Mouse (Mus musculus): ENCODE measurements around the gene Cep95. TPM values are rescaled to one million over a fixed set of nuclear protein-coding genes. Genes with fewer than 3 reads are reported as not detected.
A peak's percentile ranks its signal among the peaks of the same experiment; 100 is the strongest.

Gene Cep95
- polyA plus RNA-seq, 1 experiment from 2014 or later = 21.8 TPM

- no peaks in the 10 kb centered on the region for H3K27me3 ChIP-seq (ENCODE audit: control insufficient read depth, insufficient read depth, low read depth, low read length)
- ATAC-seq (ENCODE audit: low read depth) = no peak
- WGBS = 71% methylated on average over 17 of the region's 17 CpGs
- no peak within 1 kb of the TSS for H3K9ac ChIP-seq (ENCODE audit: low read length)
- H3K4me1 ChIP-seq (replicated peaks; ENCODE audit: control insufficient read depth, insufficient read depth, low read length) = no peaks in the 10 kb centered on the region
- no peaks in the 10 kb centered on the region for H3K9me3 ChIP-seq (ENCODE audit: control insufficient read depth, low read length)
- no peak within 1 kb of the TSS for H3K4me2 ChIP-seq (ENCODE audit: low read depth, low read length)
- H3K36me3 ChIP-seq (ENCODE audit: control insufficient read depth, insufficient read depth, low read length) = no peaks in the 10 kb centered on the region
- no peak within 1 kb of the TSS for H3K4me3 ChIP-seq (ENCODE audit: low read length)
- H3K27ac ChIP-seq (ENCODE audit: low read length) = no peak within 1 kb of the TSS
Observed at GRCm38 (mm10) chr11:106751039-106752018, 37.7 kb upstream of the Cep95 start, which contains the start of gene Milr1. Gene Milr1 (plus strand): TSS chr11:106751226.

DNA sequence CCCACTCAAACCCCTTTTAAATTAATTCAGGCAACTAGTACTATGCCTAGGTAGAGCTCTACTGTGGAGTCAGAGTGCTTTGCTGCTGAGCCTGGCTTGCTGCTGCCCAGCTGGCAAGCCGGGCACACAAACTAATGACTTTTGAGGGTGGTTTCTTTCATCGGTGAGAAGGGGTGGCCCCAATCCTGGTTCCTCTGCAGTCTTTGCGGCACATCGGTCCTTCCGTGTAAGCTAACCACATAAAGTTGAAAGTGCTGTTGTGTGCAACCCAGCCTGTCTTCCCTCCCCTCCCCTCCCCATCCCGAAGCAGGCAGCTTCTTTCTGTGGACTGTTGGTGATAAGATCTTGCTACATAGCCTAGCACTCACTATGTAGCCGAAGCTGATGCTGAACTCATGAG lies 36.9 kb upstream of the Cep95 start:
- ATAC-seq (ENCODE audit: low read depth) = no peak
- Histone ChIP-seq H3K9me3 (ENCODE audit: control insufficient read depth, low read length) (no peaks in the 10 kb centered on the region), H3K27me3 (ENCODE audit: control insufficient read depth, insufficient read depth, low read depth, low read length) (no peaks in the 10 kb centered on the region), H3K4me1 (replicated peaks; ENCODE audit: control insufficient read depth, insufficient read depth, low read length) (no peaks in the 10 kb centered on the region), H3K4me2 (ENCODE audit: low read depth, low read length) (no peak overlapping the region), H3K27ac (ENCODE audit: low read length) (no peak overlapping the region), H3K4me3 (ENCODE audit: low read length) (no peak overlapping the region), H3K36me3 (ENCODE audit: control insufficient read depth, insufficient read depth, low read length) (no peaks in the 10 kb centered on the region), H3K9ac (ENCODE audit: low read length) (no peak overlapping the region)
- 64% methylated on average over 7 of the region's 7 CpGs for whole genome bisulfite sequencing

DNA sequence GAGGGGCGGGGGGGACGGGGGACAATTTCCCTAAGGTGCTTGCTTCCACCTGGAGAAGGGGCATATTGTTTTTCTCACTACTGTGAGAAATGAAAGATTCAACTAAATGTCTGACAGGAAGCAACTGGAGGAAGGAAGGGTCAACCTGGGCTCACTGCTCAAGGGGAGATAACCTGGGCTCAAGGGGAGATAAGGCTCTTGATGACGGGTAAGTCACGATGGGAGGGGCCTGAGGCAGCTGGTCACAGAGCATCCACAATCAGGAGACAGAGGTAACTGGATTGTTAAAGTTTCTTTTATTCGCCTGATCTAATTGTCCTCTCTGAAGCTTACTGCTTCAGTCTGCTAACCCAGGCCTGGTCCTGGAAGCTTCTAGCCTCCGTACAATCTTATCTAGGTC lies 35.7 kb upstream of the Cep95 start:
- Histone ChIP-seq H3K4me3 (ENCODE audit: low read length) (no peak overlapping the region), H3K9ac (ENCODE audit: low read length) (no peak overlapping the region), H3K4me1 (replicated peaks; ENCODE audit: control insufficient read depth, insufficient read depth, low read length) (no peaks in the 10 kb centered on the region), H3K9me3 (ENCODE audit: control insufficient read depth, low read length) (no peaks in the 10 kb centered on the region), H3K36me3 (ENCODE audit: control insufficient read depth, insufficient read depth, low read length) (no peaks in the 10 kb centered on the region), H3K27ac (ENCODE audit: low read length) (no peak overlapping the region), H3K27me3 (ENCODE audit: control insufficient read depth, insufficient read depth, low read depth, low read length) (no peaks in the 10 kb centered on the region), H3K4me2 (ENCODE audit: low read depth, low read length) (no peak overlapping the region)
- ATAC-seq (ENCODE audit: low read depth) = no peak
- WGBS = 62% methylated on average over 6 of the region's 6 CpGs

DNA sequence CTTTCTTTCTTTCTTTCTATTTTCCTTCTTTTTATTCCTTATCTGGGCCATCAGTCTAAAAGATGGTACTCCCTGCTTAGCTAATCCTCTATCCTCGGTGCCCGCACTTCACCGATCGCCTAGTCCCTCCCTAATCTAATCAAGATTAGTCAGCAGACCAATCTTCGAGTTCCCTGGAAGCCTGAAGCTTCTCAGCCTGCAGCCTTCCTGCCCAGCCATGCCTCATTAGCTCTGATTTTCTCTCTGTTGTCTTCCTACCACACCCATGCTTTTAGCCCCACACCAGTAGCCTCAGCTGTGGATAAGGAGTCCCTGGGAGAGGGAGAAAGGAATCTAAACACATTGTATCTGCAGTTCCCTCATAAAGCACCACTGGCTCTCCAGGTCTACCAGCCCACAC lies 33.5 kb upstream of the Cep95 start:
- Histone ChIP-seq H3K4me2 (ENCODE audit: low read depth, low read length) (no peak overlapping the region), H3K27ac (ENCODE audit: low read length) (no peak overlapping the region), H3K4me1 (replicated peaks; ENCODE audit: control insufficient read depth, insufficient read depth, low read length) (no peaks in the 10 kb centered on the region), H3K36me3 (ENCODE audit: control insufficient read depth, insufficient read depth, low read length) (no peaks in the 10 kb centered on the region), H3K4me3 (ENCODE audit: low read length) (no peak overlapping the region), H3K27me3 (ENCODE audit: control insufficient read depth, insufficient read depth, low read depth, low read length) (no peaks in the 10 kb centered on the region), H3K9me3 (ENCODE audit: control insufficient read depth, low read length) (no peaks in the 10 kb centered on the region), H3K9ac (ENCODE audit: low read length) (no peak overlapping the region)
- 47% methylated on average over 5 of the region's 5 CpGs for WGBS
- no peak for ATAC-seq (ENCODE audit: low read depth)

DNA sequence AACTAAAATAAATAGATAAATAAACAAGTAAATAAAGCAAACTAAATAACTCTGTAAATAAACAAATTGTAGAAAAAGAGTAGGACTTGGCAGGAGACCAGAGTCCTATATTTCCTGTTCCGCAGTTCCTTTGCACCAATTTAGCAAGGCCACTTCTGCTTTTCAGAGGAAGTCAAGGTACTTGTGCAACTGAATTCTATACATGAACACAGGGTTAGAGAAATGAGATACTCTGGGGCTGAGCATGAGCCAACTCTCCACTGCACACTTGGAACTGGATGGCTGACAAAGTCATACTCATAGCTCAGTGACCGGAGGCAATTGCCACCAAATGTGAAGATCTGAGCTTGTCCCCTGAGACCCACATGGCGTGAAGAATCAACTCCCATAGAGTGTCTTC lies 30.0 kb upstream of the Cep95 start:
- WGBS = 92% methylated on average over 3 of the region's 3 CpGs
- no peak overlapping the region for H3K4me3 ChIP-seq (ENCODE audit: low read length)
- no peak overlapping the region for H3K27ac ChIP-seq (ENCODE audit: low read length)
- H3K9me3 ChIP-seq (ENCODE audit: control insufficient read depth, low read length) = no peaks in the 10 kb centered on the region
- H3K4me2 ChIP-seq (ENCODE audit: low read depth, low read length) = no peak overlapping the region
- H3K36me3 ChIP-seq (ENCODE audit: control insufficient read depth, insufficient read depth, low read length) = no peaks in the 10 kb centered on the region
- H3K27me3 ChIP-seq (ENCODE audit: control insufficient read depth, insufficient read depth, low read depth, low read length) = no peaks in the 10 kb centered on the region
- no peak for ATAC-seq (ENCODE audit: low read depth)
- H3K4me1 ChIP-seq (replicated peaks; ENCODE audit: control insufficient read depth, insufficient read depth, low read length) = peaks cover 8% of the 10 kb centered on the region
- no peak overlapping the region for H3K9ac ChIP-seq (ENCODE audit: low read length)

DNA sequence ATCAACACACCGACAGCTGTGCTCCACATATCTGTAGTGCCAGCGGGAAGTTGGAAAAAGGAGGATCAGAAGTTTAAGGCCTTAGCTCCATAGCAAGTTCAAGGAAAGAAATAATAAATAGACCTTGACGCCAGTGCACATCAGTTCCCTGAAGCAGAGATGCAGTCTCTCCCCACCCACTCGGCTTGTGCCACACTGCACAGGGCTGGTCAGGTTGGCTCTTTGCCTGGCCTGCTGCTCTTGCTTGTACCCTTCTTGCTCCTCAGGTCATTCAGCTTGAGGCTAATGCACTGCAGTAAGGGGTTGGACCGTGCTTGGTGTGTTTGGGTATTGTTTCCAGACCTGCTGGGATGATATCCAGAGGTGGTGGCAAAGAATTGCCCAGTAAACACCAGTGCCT lies 28.5 kb upstream of the Cep95 start:
- 91% methylated on average over 5 of the region's 5 CpGs for WGBS
- Histone ChIP-seq H3K4me2 (ENCODE audit: low read depth, low read length) (no peak overlapping the region), H3K9ac (ENCODE audit: low read length) (no peak overlapping the region), H3K36me3 (ENCODE audit: control insufficient read depth, insufficient read depth, low read length) (no peaks in the 10 kb centered on the region), H3K27me3 (ENCODE audit: control insufficient read depth, insufficient read depth, low read depth, low read length) (no peaks in the 10 kb centered on the region), H3K9me3 (ENCODE audit: control insufficient read depth, low read length) (no peaks in the 10 kb centered on the region), H3K27ac (ENCODE audit: low read length) (no peak overlapping the region), H3K4me1 (replicated peaks; ENCODE audit: control insufficient read depth, insufficient read depth, low read length) (peaks cover 8% of the 10 kb centered on the region), H3K4me3 (ENCODE audit: low read length) (no peak overlapping the region)
- ATAC-seq (ENCODE audit: low read depth) = no peak

DNA sequence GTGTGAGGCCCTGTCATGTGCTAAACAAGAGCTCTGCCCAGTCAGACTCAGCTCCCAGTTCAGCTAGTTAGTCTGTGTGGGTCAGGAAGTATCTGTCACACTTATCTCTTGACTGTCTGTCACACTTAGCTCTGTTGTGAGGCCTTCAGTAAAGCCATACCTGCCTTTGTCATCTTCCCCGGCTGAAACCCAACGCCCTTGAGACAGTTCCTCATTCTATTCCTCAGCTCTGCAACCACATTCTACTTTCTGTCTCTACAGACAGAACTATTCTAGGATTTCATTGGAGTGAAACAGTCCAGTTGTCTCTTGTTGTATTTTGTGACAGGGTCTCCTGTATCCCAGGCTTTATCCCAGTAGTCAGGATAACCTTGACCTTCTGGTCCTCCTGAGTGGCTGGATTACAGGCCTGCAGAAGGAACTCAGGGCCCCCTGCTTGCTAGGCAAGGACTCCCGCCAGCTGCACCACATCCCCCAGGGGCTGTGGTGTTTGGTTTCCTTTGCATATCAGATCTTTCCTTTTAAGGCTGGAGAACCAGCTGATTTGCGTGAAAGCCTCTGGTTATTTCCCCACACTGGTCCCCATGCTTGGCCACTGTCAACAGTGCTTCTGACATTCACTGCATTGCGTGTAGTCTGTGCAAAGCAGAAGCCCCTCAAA lies 26.8 kb upstream of the Cep95 start:
- peaks cover 12% of the 10 kb centered on the region for H3K36me3 ChIP-seq (ENCODE audit: control insufficient read depth, insufficient read depth, low read length)
- no peaks in the 10 kb centered on the region for H3K9me3 ChIP-seq (ENCODE audit: control insufficient read depth, low read length)
- 20% methylated on average over 5 of the region's 5 CpGs for WGBS
- peak overlapping the region; percentile 81 for H3K27ac ChIP-seq (ENCODE audit: low read length)
- no peak overlapping the region for H3K9ac ChIP-seq (ENCODE audit: low read length)
- peaks cover 8% of the 10 kb centered on the region for H3K4me1 ChIP-seq (replicated peaks; ENCODE audit: control insufficient read depth, insufficient read depth, low read length)
- H3K4me3 ChIP-seq (ENCODE audit: low read length) = no peak overlapping the region
- no peaks in the 10 kb centered on the region for H3K27me3 ChIP-seq (ENCODE audit: control insufficient read depth, insufficient read depth, low read depth, low read length)
- H3K4me2 ChIP-seq (ENCODE audit: low read depth, low read length) = no peak overlapping the region
- peak; percentile 89 for ATAC-seq (ENCODE audit: low read depth)

DNA sequence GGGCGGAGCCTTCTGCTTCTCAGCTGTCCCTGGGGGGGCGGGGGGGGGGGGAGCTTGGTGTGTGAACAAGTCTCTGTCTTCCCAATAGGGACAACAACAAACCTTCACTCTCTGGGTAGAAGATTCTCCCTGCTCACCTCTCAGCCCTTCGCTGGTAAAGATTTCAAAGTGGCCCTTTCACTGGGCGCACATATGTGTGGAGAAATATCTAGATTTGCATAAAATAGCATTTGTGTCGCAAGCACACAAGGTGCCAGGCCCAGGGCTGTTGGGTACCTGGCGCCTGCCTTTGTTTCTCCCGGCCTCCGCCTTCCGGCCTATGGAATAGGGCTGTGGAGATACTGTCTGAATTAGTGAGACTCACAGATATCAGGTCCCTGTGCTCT lies 26.3 kb upstream of the Cep95 start:
- Histone ChIP-seq H3K4me3 (ENCODE audit: low read length) (no peak overlapping the region), H3K4me1 (replicated peaks; ENCODE audit: control insufficient read depth, insufficient read depth, low read length) (peaks cover 8% of the 10 kb centered on the region), H3K9me3 (ENCODE audit: control insufficient read depth, low read length) (peaks cover 2% of the 10 kb centered on the region), H3K9ac (ENCODE audit: low read length) (no peak overlapping the region), H3K36me3 (ENCODE audit: control insufficient read depth, insufficient read depth, low read length) (peaks cover 17% of the 10 kb centered on the region), H3K4me2 (ENCODE audit: low read depth, low read length) (no peak overlapping the region), H3K27ac (ENCODE audit: low read length) (peak overlapping the region; percentile 81), H3K27me3 (ENCODE audit: control insufficient read depth, insufficient read depth, low read depth, low read length) (no peaks in the 10 kb centered on the region)
- 64% methylated on average over 9 of the region's 9 CpGs for WGBS
- peak; percentile 10; the same call in 1 of the 2 replicates for ATAC-seq (ENCODE audit: low read depth)

DNA sequence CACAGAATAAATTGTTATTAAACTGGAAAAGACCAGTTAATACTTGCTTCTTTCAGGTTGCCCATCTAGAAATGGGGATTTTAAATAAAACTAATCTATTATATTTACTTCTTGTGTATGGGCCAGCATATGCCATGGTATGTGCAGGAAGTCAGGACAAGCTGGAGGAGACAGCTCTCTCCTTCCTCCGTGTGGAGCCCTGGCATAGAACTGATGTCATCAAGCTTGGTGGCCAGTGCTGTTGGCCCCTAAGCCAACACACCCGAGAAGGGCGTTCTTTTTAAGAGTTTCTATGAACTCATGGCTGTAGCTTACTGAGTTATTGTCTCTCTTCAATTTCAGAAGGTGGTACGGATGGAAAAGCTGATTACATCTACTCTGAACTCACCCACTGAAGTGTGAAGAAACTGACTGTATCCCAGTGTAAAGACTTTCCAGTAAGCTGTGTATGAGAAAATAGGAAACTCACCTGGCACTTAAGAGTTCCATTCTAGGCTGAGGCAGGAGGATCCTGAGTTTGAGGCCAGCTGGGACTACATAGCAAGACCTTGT lies 22.4 kb upstream of the Cep95 start:
- Histone ChIP-seq H3K27ac (ENCODE audit: low read length) (no peak overlapping the region), H3K4me3 (ENCODE audit: low read length) (no peak overlapping the region), H3K9ac (ENCODE audit: low read length) (no peak overlapping the region), H3K36me3 (ENCODE audit: control insufficient read depth, insufficient read depth, low read length) (peaks cover 40% of the 10 kb centered on the region), H3K4me1 (replicated peaks; ENCODE audit: control insufficient read depth, insufficient read depth, low read length) (peaks cover 8% of the 10 kb centered on the region), H3K27me3 (ENCODE audit: control insufficient read depth, insufficient read depth, low read depth, low read length) (no peaks in the 10 kb centered on the region), H3K4me2 (ENCODE audit: low read depth, low read length) (no peak overlapping the region), H3K9me3 (ENCODE audit: control insufficient read depth, low read length) (peaks cover 6% of the 10 kb centered on the region)
- 89% methylated on average over 4 of the region's 4 CpGs for WGBS
- ATAC-seq (ENCODE audit: low read depth) = no peak
